Mouse (Mus musculus): Measurements from ENCODE around the gene Gm19426.

The Gm19426 gene

GRCm38 (mm10) chr2:84717357-84717756, 26.1 kb downstream of the Gm19426 start:
- DNase-seq = no peak

DNA sequence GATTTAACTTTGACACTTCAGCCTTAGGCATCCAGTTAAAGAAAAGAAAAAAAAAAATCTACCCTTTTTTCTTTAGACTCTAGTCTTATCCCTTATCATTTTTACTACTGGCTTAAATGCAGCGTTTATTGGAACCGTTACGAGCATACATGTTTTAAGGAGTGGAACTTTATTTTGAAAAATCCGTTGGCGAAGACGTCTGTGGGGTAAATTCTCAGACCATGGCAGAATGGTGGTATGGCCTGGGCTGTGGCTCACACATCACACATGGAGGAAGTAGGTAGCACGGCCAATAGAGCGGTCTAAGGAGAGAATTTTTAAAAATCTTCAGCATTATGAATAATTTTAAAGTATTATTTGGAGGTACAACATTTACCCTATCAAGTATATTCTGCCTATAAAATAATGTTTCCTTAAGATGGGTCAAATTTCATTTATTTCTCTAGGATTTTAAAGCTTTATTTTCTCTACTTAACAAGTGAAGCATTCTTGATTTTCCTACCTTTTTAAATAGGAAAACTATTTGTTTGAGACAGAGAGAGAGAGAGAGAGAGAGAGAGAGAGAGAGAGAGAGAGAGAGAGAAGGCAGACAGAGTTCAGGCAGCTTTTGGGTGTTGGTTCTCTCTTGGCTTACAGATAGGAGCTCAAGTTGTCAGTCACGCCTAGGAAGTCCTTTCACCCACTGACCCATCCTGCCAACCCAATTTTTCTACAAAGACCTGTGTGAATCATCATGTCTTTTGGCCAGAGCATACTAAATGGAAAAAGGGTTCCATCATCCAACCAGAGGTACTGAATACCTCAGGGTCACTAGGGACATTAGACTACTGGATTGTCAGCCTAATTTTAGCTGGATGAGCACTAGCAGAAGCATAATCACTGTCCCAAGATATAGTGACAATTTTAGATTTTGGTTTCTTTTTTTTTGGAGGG, 26.8 kb downstream of the Gm19426 start:
- no peak for DNase-seq

DNA sequence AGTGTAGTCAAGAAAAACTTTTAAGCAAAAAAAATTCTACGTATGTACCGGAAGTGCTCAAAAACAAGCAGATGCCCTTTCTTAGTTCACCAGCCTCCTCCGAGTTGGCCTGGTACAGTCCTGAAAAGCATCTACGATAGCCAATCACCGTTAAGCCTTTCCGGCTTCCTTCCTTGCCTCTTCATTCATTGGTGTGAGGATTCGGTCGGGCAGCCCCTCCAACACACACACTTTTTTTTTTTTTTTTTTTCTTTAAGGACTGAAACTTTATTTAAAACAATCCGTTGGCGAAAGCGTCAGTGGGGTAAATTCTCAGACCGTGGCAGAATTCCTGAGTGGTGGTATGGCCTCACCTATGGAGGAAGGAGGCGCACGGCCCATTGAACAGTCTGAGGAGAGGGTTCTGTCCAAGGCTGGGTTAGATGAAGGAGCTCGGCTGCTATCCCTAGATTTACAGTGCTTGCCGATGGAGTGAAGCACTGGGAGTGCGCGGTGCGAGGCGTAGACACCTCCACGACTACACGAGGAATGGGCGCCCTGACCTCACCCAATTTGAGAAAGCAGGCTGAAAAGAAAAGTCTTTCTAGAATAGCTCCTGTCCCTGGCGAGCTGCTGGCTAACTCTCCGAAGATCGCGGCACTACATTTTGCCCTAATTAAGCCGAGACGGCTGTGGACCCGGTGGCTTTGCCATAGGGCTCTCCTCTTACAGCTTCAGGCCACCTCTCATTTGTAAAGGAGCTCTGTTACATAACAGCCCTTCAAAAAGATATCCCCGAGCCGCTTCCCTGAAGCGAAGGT, 27.7 kb downstream of the Gm19426 start:
- DNase-seq = peak; percentile 43

DNA sequence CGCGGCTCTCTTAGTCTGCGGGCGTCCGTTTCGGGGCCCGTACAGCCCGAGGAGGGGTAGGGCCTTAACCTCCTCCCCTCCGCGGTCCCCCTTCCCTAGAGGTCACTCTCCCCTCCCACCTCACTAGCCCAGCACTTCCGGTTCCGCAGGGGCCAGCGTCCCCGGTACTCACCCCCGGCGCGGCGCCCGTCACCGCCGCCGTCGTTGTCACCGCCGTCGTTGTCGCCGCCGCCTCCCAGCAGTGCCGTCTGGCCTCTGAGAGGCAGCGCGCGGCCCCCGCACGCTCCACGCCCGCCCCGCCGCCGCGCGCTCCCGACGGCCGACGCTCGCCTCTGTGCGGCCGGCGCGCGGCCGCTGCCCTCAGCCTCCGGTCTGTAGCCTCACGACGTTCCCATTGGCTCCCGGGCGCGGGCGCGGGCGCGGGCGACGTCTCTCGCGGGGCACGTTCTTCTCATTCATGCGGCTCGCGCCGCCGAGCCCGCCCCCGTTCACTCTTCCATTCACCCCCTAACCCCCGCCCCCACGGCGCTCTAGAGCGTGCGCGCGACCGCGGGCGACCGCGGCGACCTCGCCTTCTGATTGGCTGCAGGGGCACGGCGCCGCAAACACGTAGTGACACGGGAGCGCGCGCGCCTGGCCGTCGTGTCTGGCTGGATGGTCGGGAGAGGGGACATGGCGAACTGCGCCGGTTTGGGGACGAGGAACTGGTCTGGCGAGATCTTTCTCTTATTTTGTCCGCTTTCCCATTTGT, 28.5 kb downstream of the Gm19426 start, which contains the start of gene Zdhhc5:
Zdhhc5 (minus strand) TSS at position 370 of the 751 bp plus-strand sequence.
- peak; percentile 99 for DNase-seq

- DNase-seq = no peak
Measured at GRCm38 (mm10) chr2:84714422-84714810, 29.0 kb downstream of the Gm19426 start.

DNA sequence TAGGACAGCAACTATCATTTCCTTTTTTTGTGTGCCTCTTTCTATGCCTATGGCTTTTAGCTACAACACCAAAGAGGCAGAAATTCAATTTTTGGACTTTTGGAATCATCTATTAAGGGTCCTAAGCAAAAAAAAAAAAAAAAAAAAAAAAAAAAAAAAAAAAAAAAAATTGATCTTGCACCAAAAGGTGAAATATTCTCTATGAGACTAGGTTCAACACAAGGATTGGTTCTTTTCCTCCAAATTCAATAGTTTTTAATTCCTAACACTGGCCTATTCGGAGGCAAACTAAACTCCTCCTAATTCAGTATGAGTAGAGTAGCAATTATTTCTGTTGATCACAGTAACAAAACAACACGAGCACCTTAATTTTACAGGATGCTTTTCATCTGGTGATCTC, 31.6 kb downstream of the Gm19426 start:
- DNase-seq = no peak

- no peak for DNase-seq
Measured at GRCm38 (mm10) chr2:84707523-84707922, 35.9 kb downstream of the Gm19426 start.

- no peak for DNase-seq
Measured at GRCm38 (mm10) chr2:84705295-84705694, 38.2 kb downstream of the Gm19426 start.

- DNase-seq = no peak
Measured at GRCm38 (mm10) chr2:84704329-84704728, 39.1 kb downstream of the Gm19426 start.

- no peak for DNase-seq
Measured at GRCm38 (mm10) chr2:84703497-84703896, 40.0 kb downstream of the Gm19426 start.

GRCm38 (mm10) chr2:84695007-84695695, 48.3 kb downstream of the Gm19426 start:
- DNase-seq = no peak

All from right cerebral cortex, postnatal 4 days (tissue).